Mouse (Mus musculus) ZHBTc4 (cell line): ENCODE measurements around the gene Stbd1.

Experiments
- DNase-seq: peaks from one replicate; pipeline ENCODE4 v3.0.0-alpha.2; 2011; ENCODE audit warnings: low read depth, low spot score

Gene Stbd1

DNA sequence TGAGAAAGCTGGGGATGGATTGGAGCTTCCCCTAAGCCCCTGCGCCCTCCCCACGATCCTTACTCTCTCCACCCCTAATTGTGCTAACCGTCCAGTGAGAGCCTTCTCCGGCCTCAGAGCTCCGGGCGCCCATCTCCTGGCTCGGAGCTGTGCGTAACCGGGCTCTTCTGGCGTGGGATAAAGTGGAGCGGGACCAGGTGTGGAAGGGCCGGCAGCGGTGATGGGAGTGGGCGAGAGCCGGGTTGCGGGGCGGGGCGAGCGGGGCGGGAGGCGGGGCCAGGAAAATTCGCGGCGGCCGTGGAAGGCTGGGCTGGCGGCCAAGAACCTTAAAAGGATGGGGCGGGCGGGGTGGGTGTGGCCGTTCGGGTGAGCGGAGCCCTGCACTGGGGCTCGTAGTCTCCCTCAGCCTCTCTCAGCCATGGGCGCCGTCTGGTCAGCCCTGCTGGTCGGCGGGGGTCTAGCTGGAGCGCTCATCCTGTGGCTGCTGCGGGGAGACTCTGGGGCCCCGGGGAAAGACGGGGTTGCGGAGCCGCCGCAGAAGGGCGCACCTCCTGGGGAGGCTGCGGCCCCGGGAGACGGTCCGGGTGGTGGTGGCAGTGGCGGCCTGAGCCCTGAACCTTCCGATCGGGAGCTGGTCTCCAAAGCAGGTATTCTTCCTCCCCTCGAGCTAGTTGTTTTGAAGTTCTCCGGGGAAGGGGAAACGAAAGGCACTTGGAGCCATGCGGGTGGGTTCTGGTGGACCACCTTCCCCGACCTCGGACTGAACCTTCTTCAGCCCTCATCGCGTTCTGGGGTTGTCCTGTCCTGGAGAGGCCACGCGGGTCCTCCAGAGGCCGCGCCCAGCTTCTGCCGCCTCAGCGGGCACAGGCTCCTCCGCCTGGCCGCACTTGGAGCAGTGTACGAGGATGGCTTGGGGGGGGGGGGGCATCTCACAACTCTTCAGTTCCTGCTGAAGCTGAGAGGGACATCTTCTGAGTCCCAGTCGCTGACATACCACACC lies at the start of gene Stbd1:
TSS of gene Stbd1 (plus strand) at position 351 of the 1,000 bp plus-strand sequence.
- peak; percentile 88 for DNase-seq

GRCm38 (mm10) chr5:92553939-92554338 lies 48.9 kb upstream of the Stbd1 start:
- peak; percentile 67 for DNase-seq

DNA sequence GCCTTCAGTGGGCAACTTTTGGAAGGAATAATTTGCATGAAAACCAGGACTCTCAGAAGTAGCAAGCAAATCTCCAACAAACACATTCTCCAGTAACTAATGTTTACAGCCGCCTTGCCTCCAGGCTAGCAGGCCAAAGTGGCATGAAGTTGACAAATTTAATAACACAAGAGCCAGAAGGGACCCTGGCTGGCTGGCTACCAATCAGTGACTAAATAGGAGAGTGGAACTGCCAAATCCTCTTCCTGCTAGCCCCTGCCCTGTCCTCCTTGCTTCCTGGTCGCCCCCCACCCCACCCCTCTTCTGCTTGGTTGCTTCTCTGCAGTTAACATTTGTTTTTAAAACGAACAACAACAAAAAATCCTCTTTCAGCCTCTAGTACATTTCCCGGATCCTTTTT lies 48.4 kb upstream of the Stbd1 start:
- no peak for DNase-seq

- DNase-seq: no peak
Measured at GRCm38 (mm10) chr5:92554891-92555511, 47.8 kb upstream of the Stbd1 start, which contains the start of gene Fam47e. Gene Fam47e, plus strand, starts transcription at chr5:92555069.

- no peak for DNase-seq
Measured at GRCm38 (mm10) chr5:92555905-92556304, 46.9 kb upstream of the Stbd1 start.

DNA sequence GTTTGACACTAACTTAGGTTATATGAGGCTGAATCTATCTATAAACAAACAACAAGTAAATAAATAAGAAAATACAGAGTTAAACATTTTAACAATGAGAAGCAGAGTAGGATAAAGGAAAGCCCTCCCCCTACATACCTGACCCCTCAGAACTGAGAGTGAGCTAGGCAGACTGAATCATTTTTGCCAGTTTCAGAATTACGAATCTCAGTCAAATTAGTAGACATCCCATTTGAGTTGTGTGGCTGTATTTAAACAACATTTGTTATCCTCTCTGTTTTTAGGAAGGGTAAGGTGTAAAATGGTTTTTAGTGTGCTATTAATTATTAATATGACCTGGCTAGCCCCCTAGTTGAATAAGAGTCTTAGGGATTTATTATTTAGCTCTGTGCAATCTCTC lies 45.3 kb upstream of the Stbd1 start:
- no peak for DNase-seq

DNA sequence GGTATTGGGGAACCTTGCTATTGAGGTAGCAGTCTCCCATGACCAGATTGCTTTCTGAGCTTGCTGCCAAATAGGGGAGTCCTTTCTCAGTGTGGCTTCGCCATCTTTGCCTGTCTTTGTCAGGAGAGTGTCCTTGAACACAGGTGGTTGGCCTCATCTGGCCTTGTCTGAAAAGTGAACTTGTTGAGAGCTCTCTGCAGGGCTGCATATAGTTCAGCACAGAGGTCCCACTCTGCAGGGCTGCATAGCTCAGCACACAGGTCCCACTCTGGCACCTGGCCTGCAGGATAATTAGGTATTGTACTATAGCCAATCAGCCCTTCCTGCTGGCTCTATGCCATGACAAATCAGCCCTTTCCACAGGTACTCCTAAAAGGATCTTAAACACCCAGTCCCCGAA lies 42.6 kb upstream of the Stbd1 start:
- no peak for DNase-seq

GRCm38 (mm10) chr5:92562002-92562401 lies 40.8 kb upstream of the Stbd1 start:
- peak; percentile 8 for DNase-seq

GRCm38 (mm10) chr5:92571232-92571631 lies 31.6 kb upstream of the Stbd1 start:
- DNase-seq: no peak

- no peak for DNase-seq
Measured at GRCm38 (mm10) chr5:92579559-92579958, 23.3 kb upstream of the Stbd1 start.

DNA sequence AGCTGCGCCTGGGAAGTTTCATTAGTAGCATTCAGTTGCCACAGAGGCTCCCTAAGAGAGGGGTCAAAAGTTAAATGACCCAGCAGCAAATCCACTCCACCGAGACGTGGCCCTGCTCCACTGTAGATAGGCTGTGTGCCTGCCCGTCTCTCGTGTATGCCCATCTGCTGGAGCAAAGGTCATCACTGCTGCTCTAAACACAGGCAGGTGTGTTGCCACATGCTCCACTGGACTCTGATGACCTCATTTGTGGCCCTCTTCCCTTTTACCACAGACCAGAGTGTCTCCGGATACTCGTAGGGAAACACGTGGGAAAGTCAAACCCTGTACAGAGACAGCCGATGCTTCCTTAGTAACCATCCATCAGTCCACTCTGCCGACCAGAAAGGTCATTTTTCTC lies 16.9 kb upstream of the Stbd1 start:
- DNase-seq: no peak

GRCm38 (mm10) chr5:92595026-92595425 lies 7.8 kb upstream of the Stbd1 start:
- DNase-seq: no peak

GRCm38 (mm10) chr5:92596865-92597264 lies 6.0 kb upstream of the Stbd1 start:
- DNase-seq: no peak

- DNase-seq: no peak
Measured at GRCm38 (mm10) chr5:92599030-92599429, 3.8 kb upstream of the Stbd1 start.

DNA sequence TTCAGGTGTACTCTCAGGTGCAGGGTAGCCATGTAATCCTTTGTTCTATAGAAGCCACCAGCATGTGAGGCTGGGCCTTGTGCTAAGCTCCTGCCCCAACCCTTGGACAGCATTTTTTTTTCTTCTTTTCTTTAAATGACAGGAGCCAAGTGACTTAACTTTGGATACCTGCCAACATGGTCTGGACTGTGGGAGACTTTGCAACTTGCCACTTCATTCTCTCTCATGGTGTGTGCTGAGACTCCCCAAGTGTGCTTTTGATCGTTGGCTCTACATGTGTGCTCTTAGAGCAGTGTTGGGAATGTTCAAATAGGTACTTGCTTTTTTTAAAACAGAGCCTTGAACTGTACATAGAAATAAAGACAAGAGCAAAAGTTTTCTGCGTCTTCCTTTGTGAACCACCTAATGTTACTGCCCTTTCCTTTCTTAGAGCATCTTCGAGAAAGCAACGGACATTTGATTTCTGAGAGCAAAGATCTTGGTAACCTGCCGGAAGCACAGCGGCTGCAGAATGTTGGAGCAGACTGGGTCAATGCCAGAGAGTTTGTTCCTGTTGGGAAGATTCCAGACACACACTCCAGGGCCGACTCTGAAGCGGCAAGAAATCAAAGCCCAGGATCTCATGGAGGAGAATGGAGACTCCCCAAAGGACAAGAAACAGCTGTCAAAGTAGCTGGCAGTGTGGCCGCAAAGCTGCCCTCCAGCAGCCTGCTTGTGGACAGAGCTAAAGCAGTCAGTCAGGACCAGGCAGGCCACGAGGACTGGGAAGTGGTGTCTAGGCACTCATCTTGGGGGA lies 1.8 kb downstream of the Stbd1 start:
- DNase-seq: no peak

- no peak for DNase-seq
Measured at GRCm38 (mm10) chr5:92607492-92608229, 4.8 kb downstream of the Stbd1 start.

- DNase-seq: no peak
Measured at GRCm38 (mm10) chr5:92612756-92613155, 9.9 kb downstream of the Stbd1 start.

DNA sequence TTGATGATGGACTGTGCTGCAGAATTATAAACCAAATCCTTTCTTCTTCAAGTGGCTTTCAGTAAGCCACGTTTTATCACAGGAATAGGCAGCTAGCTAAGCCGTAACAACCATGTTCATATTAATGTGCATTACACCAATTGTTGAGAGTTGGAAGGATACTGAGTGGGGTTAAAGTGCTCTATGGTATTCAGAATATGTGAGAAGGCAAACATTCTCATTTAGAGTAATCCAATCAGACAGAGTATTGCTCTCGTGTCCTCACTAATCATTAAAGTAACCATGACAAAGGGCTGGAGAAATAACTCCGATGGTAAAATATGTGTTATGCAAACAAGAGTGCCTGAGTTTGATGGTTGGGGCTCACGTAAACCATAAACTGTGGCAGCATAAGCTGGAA lies 19.0 kb downstream of the Stbd1 start:
- DNase-seq: no peak

GRCm38 (mm10) chr5:92627896-92628295 lies 25.1 kb downstream of the Stbd1 start:
- DNase-seq: no peak

GRCm38 (mm10) chr5:92633526-92633925 lies 30.7 kb downstream of the Stbd1 start:
- peak; percentile 37 for DNase-seq

DNA sequence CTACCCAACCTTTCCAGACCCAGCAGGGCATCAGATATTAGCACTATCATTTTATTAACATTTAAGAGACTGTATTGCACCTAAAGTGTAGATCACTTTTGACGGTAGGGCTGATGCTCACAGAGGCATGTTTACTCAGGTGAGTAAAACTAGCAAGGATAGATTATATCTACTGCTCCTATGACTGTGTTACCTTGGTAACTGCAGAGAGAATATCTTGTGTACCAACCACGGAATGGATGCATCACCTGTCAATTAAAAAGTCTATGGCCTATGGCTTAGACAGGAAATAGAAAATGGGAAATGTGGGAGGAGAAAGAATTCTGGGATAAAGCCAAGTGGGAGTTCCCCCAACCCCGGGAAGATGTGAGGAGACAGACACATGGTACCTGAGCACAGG lies 32.1 kb downstream of the Stbd1 start:
- no peak for DNase-seq
